Mouse (Mus musculus) CH12.LX (cell line): Measurements from ENCODE around the gene Tspan17. TPM values are rescaled to one million over a fixed set of nuclear protein-coding genes. Genes with fewer than 3 reads are reported as not detected.

Source experiments
- DNase-seq: peaks from one replicate; pipeline ENCODE4 v3.0.0-alpha.2; 2013; ENCODE audit errors: extremely low read depth
- H3K27ac ChIP-seq: 2 replicates; pipeline ENCODE4 v1.5.1; 2012; ENCODE audit warnings: low read depth, mild to moderate bottlenecking, control low read depth, moderate library complexity; ENCODE audit not compliant: insufficient read depth
- H3K27me3 ChIP-seq: replicated peaks from 2 replicates; pipeline ENCODE3; 2012; ENCODE audit warnings: inconsistent platforms
- H3K36me3 ChIP-seq, 2 experiments: replicated peaks in 1 of 2; 2 replicates each; pipeline versions ENCODE3 to v1.6.1; 2012; ENCODE audit warnings: inconsistent platforms in 1 of 2, low read length in 1 of 2, mild to moderate bottlenecking in 1 of 2, mixed read lengths in 1 of 2, moderate library complexity in 1 of 2; ENCODE audit not compliant: control insufficient read depth in 1 of 2, insufficient read depth in 1 of 2
- H3K4me1 ChIP-seq, 2 experiments: 2 replicates each; pipeline ENCODE4 v1.6.1; 2012; ENCODE audit warnings: inconsistent platforms in 1 of 2, moderate library complexity in 1 of 2; ENCODE audit not compliant: insufficient read depth in 2 of 2, control insufficient read depth in 1 of 2
- H3K4me2 ChIP-seq: 2 replicates; pipeline ENCODE4 v1.6.1; 2012; ENCODE audit warnings: low read depth, mild to moderate bottlenecking, control low read depth; ENCODE audit not compliant: poor library complexity, insufficient read depth, severe bottlenecking
- H3K4me3 ChIP-seq, 3 experiments: fragments of 150-350 bp in 1 of 3; sonication (generic) in 1 of 3; replicated peaks in 1 of 3; 2 replicates each; pipeline versions ENCODE3 to v1.5.1; 2011 to 2012; ENCODE audit warnings: low read depth in 2 of 3, low read length in 2 of 3, mild to moderate bottlenecking in 2 of 3, moderate library complexity in 2 of 3, control low read depth in 1 of 3, improper control_type of control experiment in 1 of 3, inconsistent platforms in 1 of 3, mixed read lengths in 1 of 3; ENCODE audit not compliant: poor library complexity in 1 of 3
- H3K79me2 ChIP-seq: replicated peaks from 2 replicates; pipeline ENCODE4 v1.6.1; 2012; ENCODE audit warnings: mild to moderate bottlenecking, moderate library complexity; ENCODE audit not compliant: control insufficient read depth, poor library complexity, insufficient read depth, severe bottlenecking; ENCODE audit errors: extremely low read depth
- H3K9ac ChIP-seq: 2 replicates; pipeline ENCODE4 v1.6.1; 2012; ENCODE audit warnings: low read depth, mild to moderate bottlenecking, control low read depth, moderate library complexity; ENCODE audit not compliant: insufficient read depth
- H3K9me3 ChIP-seq: replicated peaks from 2 replicates; pipeline ENCODE3; 2012; ENCODE audit warnings: low read length, inconsistent platforms, mixed read lengths
- BHLHE40 ChIP-seq: IDR thresholded peaks from 2 replicates; pipeline ENCODE4 v1.6.1; 2011; ENCODE audit warnings: mild to moderate bottlenecking, low read depth, low read length, improper control_type of control experiment
- CHD1 ChIP-seq: IDR thresholded peaks from 2 replicates; pipeline ENCODE4 v1.6.1; 2012; ENCODE audit warnings: low read depth, low read length, improper control_type of control experiment, inconsistent platforms
- CHD2 ChIP-seq: IDR thresholded peaks from 2 replicates; pipeline ENCODE4 v1.6.1; 2011; ENCODE audit warnings: low read length, improper control_type of control experiment
- E2F4 ChIP-seq: IDR thresholded peaks from 2 replicates; pipeline ENCODE4 v1.6.1; 2011; ENCODE audit warnings: low read depth, low read length, improper control_type of control experiment; ENCODE audit not compliant: insufficient replicate concordance
- EP300 ChIP-seq: IDR thresholded peaks from 2 replicates; pipeline ENCODE4 v1.6.1; 2011; ENCODE audit warnings: low read length, improper control_type of control experiment
- ETS1 ChIP-seq: conservative IDR thresholded peaks from 2 replicates; pipeline ENCODE4 v1.6.1; 2012; ENCODE audit warnings: low read depth, mild to moderate bottlenecking, inconsistent platforms, low read length, improper control_type of control experiment, moderate library complexity
- HCFC1 ChIP-seq: IDR thresholded peaks from 2 replicates; pipeline ENCODE4 v1.6.1; 2012; ENCODE audit warnings: low read depth, mild to moderate bottlenecking, inconsistent platforms, low read length, improper control_type of control experiment
- IRF4 ChIP-seq: IDR thresholded peaks from 2 replicates; pipeline ENCODE4 v1.6.1; 2014; ENCODE audit warnings: low read depth, mild to moderate bottlenecking, inconsistent platforms, low read length, improper control_type of control experiment
- JUN ChIP-seq: IDR thresholded peaks from 2 replicates; pipeline ENCODE4 v1.6.1; 2011; ENCODE audit warnings: low read depth, mild to moderate bottlenecking, low read length, improper control_type of control experiment, moderate library complexity; ENCODE audit not compliant: insufficient read depth
- KAT2A ChIP-seq: IDR thresholded peaks from 2 replicates; pipeline ENCODE4 v1.6.1; 2012; ENCODE audit warnings: low read length, improper control_type of control experiment, inconsistent platforms; ENCODE audit not compliant: insufficient replicate concordance
- MAX ChIP-seq: IDR thresholded peaks from 2 replicates; pipeline ENCODE4 v1.6.1; 2011; ENCODE audit warnings: low read length, improper control_type of control experiment
- MAZ ChIP-seq: IDR thresholded peaks from 2 replicates; pipeline ENCODE4 v1.6.1; 2012; ENCODE audit warnings: low read depth, mild to moderate bottlenecking, inconsistent platforms, low read length, improper control_type of control experiment, moderate library complexity
- MEF2A ChIP-seq: IDR thresholded peaks from 2 replicates; pipeline ENCODE4 v1.6.1; 2014; ENCODE audit warnings: low read depth, mild to moderate bottlenecking, inconsistent platforms, low read length, improper control_type of control experiment, borderline replicate concordance
- MXI1 ChIP-seq: IDR thresholded peaks from 2 replicates; pipeline ENCODE4 v1.6.1; 2011; ENCODE audit warnings: mild to moderate bottlenecking, low read depth, low read length, improper control_type of control experiment
- MYC ChIP-seq: IDR thresholded peaks from 2 replicates; pipeline ENCODE4 v1.6.1; 2011; ENCODE audit warnings: low read depth, mild to moderate bottlenecking, improper control_type of control experiment, low read length
- NELFE ChIP-seq: IDR thresholded peaks from 2 replicates; pipeline ENCODE4 v1.6.1; 2011; ENCODE audit warnings: low read depth, low read length, improper control_type of control experiment
- POLR2A ChIP-seq: IDR thresholded peaks from 2 replicates; pipeline ENCODE4 v1.6.1; 2011; ENCODE audit warnings: low read depth, mild to moderate bottlenecking, improper control_type of control experiment, low read length
- RAD21 ChIP-seq: IDR thresholded peaks from 2 replicates; pipeline ENCODE4 v1.6.1; 2011; ENCODE audit warnings: low read depth, mild to moderate bottlenecking, low read length, improper control_type of control experiment, moderate library complexity
- TBP ChIP-seq: conservative IDR thresholded peaks from 2 replicates; pipeline ENCODE4 v1.6.1; 2011; ENCODE audit warnings: low read depth, low read length, improper control_type of control experiment
- USF1 ChIP-seq: IDR thresholded peaks from 2 replicates; pipeline ENCODE4 v1.6.1; 2014; ENCODE audit warnings: low read depth, mild to moderate bottlenecking, inconsistent platforms, low read length, improper control_type of control experiment
- USF2 ChIP-seq: conservative IDR thresholded peaks from 2 replicates; pipeline ENCODE4 v1.6.1; 2011; ENCODE audit warnings: low read depth, low read length, improper control_type of control experiment
- ZC3H11A ChIP-seq: IDR thresholded peaks from 2 replicates; pipeline ENCODE4 v1.6.1; 2012; ENCODE audit warnings: low read depth, mild to moderate bottlenecking, inconsistent platforms, low read length, improper control_type of control experiment
- ZMIZ1 ChIP-seq: IDR thresholded peaks from 2 replicates; pipeline ENCODE4 v1.6.1; 2012; ENCODE audit warnings: low read depth, mild to moderate bottlenecking, inconsistent platforms, low read length, improper control_type of control experiment
- ZNF384 ChIP-seq: IDR thresholded peaks from 2 replicates; pipeline ENCODE4 v1.6.1; 2012; ENCODE audit warnings: low read depth, low read length, improper control_type of control experiment, inconsistent platforms
- dilution Hi-C: fragments of 300-500 bp; cut with MboI; formaldehyde crosslinking; loops from 2 replicates; pipeline ENCODE4 v1.14.3; 2020; ENCODE audit warnings: low sequenced_read_pairs; ENCODE audit not compliant: extremely low pct_unique_long_range_greater_than_20kb, extremely low pct_ligation_motif_present
- in situ Hi-C: fragments of 300-500 bp; cut with MboI; formaldehyde crosslinking; loops from 3 replicates; pipeline ENCODE4 v1.14.3; 2019; ENCODE audit warnings: low sequenced_read_pairs, low pct_ligation_motif_present, low pct_unique_long_range_greater_than_20kb, mixed read lengths
- polyA plus RNA-seq: library from polyadenylated mRNA; unstranded; fragments of >175 nt; gene quantifications from 2 replicates; pipeline ENCODE4 v1.2.1, GENCODE M21; 2012; ENCODE audit warnings: low read depth; ENCODE audit not compliant: insufficient read length
- total RNA-seq, 2 experiments: library from RNA; depleted of rRNA; stranded (reverse); fragments of 300-350 nt in 1 of 2; fragments of >200 nt in 1 of 2; gene quantifications; 2 replicates each; pipeline ENCODE4 v1.2.3; 2012 to 2014

The Tspan17 gene
- total and polyA plus RNA-seq, 3 experiments: 0.61 to 0.68 TPM; not detected in 1

- H3K79me2 ChIP-seq: no peaks in the 10 kb centered on the region
- H3K4me3 ChIP-seq: no peak overlapping the region
- no peaks in the 10 kb centered on the region for H3K36me3 ChIP-seq
- peaks cover 70% of the 10 kb centered on the region for H3K27me3 ChIP-seq
- peaks cover 4% of the 10 kb centered on the region for H3K9me3 ChIP-seq
- no peak overlapping the region for H3K4me2 ChIP-seq
- H3K27ac ChIP-seq: no peak overlapping the region
- H3K9ac ChIP-seq: no peak overlapping the region
- in situ Hi-C loops (no loop called here), dilution Hi-C loops (no loop called here)
- DNase-seq: no peak
- TF ChIP-seq USF1 (no peak), E2F4 (no peak), BHLHE40 (no peak), RAD21 (no peak), EP300 (no peak), CHD2 (no peak), POLR2A (no peak), ETS1 (no peak), MXI1 (no peak), IRF4 (no peak), JUN (no peak), HCFC1 (no peak), MAZ (no peak), MYC (no peak)
- H3K4me1 ChIP-seq: no peaks in the 10 kb centered on the region
Observed at GRCm38 (mm10) chr13:54755201-54755830, 33.9 kb upstream of the Tspan17 start.

GRCm38 (mm10) chr13:54756156-54756712 is 32.9 kb upstream of the Tspan17 start:
- no peak overlapping the region for H3K4me2 ChIP-seq
- H3K36me3 ChIP-seq: no peaks in the 10 kb centered on the region
- H3K27me3 ChIP-seq: peaks cover 79% of the 10 kb centered on the region
- dilution Hi-C loops (no loop called here), in situ Hi-C loops (no loop called here)
- H3K4me3 ChIP-seq: no peak overlapping the region
- no peak overlapping the region for H3K9ac ChIP-seq
- no peaks in the 10 kb centered on the region for H3K4me1 ChIP-seq
- H3K9me3 ChIP-seq: peaks cover 4% of the 10 kb centered on the region
- no peaks in the 10 kb centered on the region for H3K79me2 ChIP-seq
- DNase-seq: no peak
- H3K27ac ChIP-seq: no peak overlapping the region
- no peak for TF ChIP-seq ZMIZ1
- no peak for TF ChIP-seq MAX
- no peak for TF ChIP-seq ETS1
- no peak for TF ChIP-seq KAT2A
- TF ChIP-seq USF2: no peak
- no peak for TF ChIP-seq JUN
- TF ChIP-seq CHD1: no peak
- no peak for TF ChIP-seq IRF4
- TF ChIP-seq ZC3H11A: no peak
- no peak for TF ChIP-seq TBP
- no peak for TF ChIP-seq E2F4
- TF ChIP-seq MEF2A: no peak
- TF ChIP-seq NELFE: no peak
- no peak for TF ChIP-seq EP300
- no peak for TF ChIP-seq ZNF384
- TF ChIP-seq MAZ: no peak
- no peak for TF ChIP-seq RAD21
